Mouse (Mus musculus) hematopoietic stem cell, adult 5-6 weeks (primary cell): ENCODE measurements around the gene Cdk20. TPM values are rescaled to one million over a fixed set of nuclear protein-coding genes. Genes with fewer than 3 reads are reported as not detected.

ENCODE experiments used
- ATAC-seq, 2 experiments: fragments of 125-278 bp in 1 of 2; replicated peaks in 1 of 2; 2 replicates each; pipeline ENCODE4 v1.8.0; 2016 to 2017; ENCODE audit warnings: inconsistent platforms in 2 of 2, mild to moderate bottlenecking in 2 of 2, moderate number of reproducible peaks in 2 of 2, low read depth in 1 of 2, moderate TSS enrichment in 1 of 2; ENCODE audit not compliant: low FRiP score in 2 of 2, poor library complexity in 2 of 2, severe bottlenecking in 2 of 2, insufficient read depth in 1 of 2, low TSS enrichment in 1 of 2
- total RNA-seq: library from RNA; stranded (forward); fragments of 172-1452, 232-1000 nt; gene quantifications from 2 replicates; pipeline ENCODE4 v1.2.3, GENCODE M21; 2017

Cdk20 gene
- total RNA-seq, 1 experiment from 2014 or later = 6.1 TPM

DNA sequence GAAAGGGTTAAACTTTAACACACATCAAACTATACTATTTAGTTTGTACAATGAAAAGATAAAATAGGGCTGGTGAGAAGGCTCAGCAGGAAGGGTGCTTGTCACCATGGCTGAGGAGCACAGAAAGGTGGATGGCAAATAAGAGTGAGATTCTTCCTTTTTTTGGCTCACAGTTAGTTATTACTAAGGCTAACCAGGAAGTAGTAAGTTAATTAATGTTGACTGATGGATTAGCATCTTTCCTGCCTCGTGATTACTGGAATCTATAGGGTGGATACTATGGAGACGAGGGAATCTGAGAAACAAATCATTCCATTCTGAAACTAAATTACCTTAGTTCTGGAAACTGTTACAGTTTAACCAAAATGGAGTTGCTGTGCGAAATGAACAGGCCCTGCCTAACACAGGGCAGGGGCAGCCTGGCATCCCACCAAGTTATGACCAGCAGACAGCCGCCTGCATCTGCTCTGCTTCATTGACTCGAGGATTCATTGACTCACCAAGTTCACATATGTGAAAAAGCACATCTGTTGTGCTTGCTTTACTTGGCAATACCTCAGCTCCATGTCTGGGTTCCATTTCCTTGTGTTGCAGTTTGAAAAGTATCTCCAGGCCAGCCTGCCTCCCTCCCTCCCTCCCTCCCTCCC lies 15.0 kb upstream of the Cdk20 start:
- no peak for ATAC-seq

GRCm38 (mm10) chr13:64420847-64421246 lies 11.3 kb upstream of the Cdk20 start:
- no peak for ATAC-seq

GRCm38 (mm10) chr13:64421386-64421785 lies 10.7 kb upstream of the Cdk20 start:
- ATAC-seq = no peak

- peak in 1 of 2 experiments; percentile 66; a peak in 1 of 4 replicates for ATAC-seq
These were observed 10.0 kb upstream of the Cdk20 start for GRCm38 (mm10) chr13:64421952-64422606.

DNA sequence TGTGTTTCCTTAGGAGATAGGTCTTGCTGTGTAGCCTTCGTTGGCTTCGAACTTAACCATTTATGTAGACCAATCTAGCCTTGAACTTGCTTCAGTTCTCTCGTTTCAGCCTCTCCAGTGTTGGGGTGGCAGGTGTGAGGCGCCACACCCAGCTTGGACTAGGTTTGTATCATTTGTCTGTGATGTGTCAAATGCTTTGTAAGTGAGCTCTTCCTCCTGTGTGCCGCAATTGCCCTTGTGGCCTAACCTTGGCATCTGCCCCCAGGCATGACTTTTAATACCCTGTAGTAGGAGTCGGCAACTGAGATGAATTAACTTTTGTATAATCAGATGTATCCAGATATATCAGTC lies 9.5 kb upstream of the Cdk20 start:
- 0 out of 4 replicates have a peak, but pooled peaks of 1 of the 2 experiments have one; percentile 25 for ATAC-seq

DNA sequence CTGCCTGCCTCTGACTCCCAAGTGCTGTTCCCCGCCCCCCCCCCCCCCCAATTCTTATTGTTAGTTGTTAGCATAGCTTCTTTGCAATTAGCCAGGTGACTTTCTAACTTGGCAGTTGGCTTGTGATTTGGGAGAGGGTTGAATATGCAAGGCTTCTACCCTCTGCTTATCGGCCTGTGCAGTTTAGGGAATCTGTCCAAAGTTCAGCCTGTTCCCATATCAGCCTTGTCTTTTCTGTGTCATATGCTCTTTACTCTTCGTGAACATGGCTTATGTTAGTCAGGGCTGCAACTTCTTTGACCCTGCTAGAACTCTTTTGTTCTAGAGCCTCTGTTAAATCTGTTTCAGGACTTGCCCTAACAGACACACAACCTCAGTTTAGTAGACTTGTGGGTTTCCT lies 7.8 kb upstream of the Cdk20 start:
- no peak for ATAC-seq

DNA sequence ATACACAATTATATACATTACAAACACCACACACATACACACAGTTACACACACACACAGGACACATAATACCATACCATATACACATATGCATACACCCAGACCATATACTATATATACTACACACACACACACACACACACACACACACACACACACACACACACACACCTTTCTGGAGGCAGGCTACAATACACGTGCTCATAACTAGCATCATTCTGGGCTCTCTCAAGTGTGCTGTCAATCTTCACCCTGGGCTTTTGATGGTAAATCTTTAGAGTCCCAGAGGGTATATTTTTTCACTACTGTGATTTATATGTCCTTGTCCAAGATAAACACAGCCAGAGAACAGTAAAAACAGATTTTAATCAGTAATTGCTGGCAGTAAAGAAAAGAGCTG lies 6.8 kb upstream of the Cdk20 start:
- no peak for ATAC-seq

DNA sequence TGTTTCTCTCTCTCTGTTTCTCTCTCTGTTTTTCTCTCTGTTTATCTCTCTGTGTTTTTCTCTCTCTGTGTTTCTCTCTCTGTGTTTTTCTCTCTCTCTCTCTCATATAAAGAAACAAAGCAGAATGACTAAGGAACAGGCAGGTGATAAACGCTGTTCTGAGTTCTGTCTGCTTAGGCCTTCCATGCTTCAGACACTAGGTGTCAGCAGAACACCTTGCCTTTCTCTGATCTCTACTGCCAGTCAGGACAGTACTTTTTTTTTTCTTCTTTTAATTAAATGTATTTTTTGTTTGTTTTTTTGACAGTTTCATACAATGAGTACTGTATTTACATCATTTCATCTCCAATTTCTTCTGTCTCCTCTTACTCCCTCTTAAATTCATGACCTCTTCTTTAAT lies 2.8 kb upstream of the Cdk20 start:
- no peak for ATAC-seq

- no peak for ATAC-seq
These were observed 5.7 kb downstream of the Cdk20 start for GRCm38 (mm10) chr13:64437801-64438200.

GRCm38 (mm10) chr13:64438863-64439452 lies 6.8 kb downstream of the Cdk20 start:
- peak; percentile 87 to 91 for ATAC-seq

DNA sequence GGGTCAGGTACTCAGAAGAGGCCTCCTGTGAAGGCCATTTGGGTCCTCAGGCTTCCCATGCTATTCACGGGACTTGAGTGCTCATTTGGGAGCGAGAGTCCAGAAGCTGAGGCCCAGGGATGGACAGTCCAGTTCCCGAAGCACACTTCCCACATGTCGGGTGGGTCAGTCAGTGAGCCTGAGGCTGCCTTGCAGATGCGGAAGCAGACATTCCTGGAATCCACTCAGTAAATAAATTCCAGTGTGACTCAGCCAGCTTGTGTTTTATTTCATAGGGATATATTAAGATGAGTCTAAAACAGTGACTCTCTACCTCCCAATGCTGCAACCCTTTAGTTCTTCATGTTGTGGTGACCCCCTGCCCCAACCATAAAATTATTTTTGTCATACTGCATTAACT lies 7.4 kb downstream of the Cdk20 start:
- no peak for ATAC-seq

DNA sequence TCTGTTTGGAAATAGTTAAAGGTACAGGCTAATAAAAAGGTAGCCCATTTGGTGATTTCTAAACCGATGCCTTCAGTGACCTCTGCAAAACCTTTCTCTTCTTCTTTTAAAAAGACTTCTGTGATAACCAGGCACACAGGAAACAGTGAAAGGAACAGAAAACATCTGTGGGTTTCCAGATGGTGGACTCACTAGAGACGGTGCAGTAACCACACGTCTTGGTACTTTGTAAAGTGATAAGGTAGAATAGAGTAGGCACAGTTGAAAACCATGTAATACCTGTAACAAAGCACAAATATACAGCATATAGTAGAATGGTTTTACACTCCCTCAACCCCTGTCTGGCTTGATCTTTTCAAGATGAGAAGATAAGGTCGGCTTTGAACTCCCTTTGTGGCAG lies 8.5 kb downstream of the Cdk20 start:
- no peak for ATAC-seq

GRCm38 (mm10) chr13:64443263-64443894 lies 11.3 kb downstream of the Cdk20 start:
- 0 out of 4 replicates have a peak, but pooled peaks of 1 of the 2 experiments have one; percentile 37 for ATAC-seq

DNA sequence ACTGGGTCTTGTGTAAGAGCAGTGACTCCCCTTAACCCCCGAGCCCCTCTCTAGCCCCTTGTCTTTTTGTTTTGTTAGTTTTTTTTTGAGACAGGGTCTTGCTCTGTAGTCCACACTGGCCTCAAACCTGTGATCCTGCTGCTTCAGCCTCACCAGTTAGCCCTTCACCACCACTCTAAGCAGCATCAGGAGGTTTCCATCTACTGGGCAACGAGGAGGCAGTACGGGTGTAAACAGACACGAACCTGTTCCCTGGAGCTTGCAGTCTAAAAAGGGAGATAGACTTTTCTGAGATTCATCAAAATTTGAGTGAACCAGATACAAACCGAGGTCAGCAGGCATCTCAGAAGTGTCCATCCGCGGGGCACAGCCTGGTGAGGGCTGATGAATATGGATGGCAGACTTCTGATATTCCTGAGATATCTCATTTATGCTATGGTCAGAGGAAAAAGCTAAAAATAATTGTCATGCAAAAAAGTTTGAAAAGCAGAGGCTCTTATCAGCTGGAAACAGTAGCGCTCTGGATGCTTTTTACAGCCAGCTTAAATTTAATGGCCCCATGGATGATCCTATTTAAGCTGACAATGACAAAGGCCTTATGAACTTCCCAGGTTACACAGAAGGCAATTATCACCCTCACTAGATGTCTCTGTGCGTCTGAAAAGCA lies 13.3 kb downstream of the Cdk20 start:
- ATAC-seq = no peak

- ATAC-seq = peak in 1 of 2 experiments; percentile 65; a peak in 2 of 4 replicates
These were observed 15.8 kb downstream of the Cdk20 start for GRCm38 (mm10) chr13:64447947-64448346.

DNA sequence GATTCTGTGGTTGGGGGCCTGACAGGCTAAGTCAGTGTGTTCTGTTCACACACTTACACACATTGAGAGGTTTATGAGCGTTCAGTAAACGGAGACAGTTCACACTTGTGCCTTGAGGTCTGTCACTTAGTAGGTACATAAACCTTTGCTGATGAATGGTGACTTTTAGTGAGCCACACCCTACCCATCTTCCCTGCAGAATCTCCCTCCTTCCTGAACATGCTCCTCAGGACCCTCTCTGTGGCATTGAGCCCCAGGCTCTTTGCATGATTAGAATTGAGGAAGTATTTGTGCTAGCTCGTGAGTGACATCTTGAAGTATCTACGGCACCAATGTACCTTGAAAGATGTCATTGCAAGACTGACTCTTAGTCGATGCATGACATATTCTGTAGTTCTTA lies 16.6 kb downstream of the Cdk20 start:
- peak in 1 of 2 experiments; percentile 21; a peak in 1 of 4 replicates for ATAC-seq

DNA sequence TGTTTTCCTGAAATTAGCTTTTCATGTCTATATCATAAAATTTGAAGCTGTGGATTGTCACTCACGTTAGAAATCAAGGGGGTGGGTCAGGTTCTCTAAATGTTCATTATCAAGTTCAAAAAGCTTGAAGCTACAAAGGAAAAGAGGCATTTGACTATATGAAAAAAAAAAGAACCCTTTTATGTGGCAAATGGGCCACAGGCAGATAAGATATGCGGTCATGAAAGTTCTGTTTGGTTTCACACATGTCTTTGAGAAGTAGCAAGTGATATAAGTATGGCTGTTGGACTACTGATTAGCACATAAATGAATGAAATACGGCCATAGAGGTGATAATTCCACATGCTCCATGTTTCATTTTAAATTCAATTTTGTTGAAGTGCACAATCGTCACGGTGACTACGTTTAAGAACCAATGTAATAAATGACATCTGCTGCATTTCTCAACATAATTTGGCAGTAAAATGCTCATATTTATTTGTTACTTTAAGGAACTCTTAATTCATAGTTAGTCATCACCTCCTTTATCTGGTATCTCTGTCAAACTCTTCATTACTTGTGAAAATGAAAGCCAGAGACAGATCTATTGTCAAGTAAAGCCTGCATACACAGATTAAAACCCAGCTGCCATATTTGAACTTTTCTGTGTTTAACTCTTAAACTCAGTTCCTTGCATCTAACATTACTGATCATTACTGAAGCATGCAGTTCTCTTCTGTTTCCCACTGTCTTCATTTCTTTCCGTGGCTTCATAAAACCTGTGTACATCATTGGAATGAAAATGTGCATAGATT lies 18.1 kb downstream of the Cdk20 start:
- ATAC-seq = no peak; a peak in 1 of 4 replicates
